In the genomic region with DNA sequence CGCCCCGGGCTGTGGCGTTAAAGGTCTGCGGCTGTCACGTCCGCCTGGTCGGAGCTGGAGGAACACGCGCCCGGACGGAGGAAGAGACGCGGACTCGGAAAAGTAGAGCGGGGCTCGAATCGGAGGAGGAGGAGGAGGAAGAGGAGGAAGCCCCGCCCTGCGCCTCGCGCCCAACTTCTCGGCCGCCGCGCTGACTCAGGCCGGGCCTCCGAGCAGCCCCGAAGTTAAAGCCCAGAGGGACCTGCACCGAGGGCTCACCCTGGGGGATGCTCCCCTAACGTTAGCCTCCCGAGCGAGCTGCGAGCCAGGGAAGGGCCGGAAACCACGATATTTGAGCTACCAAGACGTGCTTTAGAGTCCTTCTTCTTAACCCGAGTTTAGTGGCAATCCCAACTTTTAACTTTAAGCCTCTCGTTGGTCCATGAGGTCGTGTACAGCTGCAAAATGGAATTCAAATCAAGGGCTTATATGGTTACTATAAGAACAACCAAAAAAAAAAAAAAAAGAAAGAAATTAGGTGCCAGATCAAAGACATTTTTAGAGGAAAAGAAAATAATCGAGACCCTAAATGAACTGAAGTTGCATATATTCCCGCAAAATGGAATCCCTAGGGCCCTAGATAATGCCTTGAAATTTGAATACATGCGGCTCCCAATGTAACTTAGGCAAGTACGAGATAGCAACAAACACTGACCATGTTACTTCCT, we compare ENCODE assay signal across 8 mouse cellular contexts. TPM values are rescaled to one million over a fixed set of nuclear protein-coding genes. Genes with fewer than 3 reads are reported as not detected.
DNase-seq lines count a peak whose midpoint lies in the region; ATAC-seq and TF ChIP-seq lines count a peak whose summit lies in the region.

A gene (minus strand): TSS at position 121 of the 707 bp plus-strand sequence.

- peaks cover 59% of the 10 kb centered on the region for H3K27me3 ChIP-seq in E14TG2a.4 (ENCODE audit: insufficient read depth, low read length)
- no peaks in the 10 kb centered on the region for H3K27me3 ChIP-seq in forebrain, embryonic 16.5 days (replicated peaks; ENCODE audit: control insufficient read depth, insufficient read depth, low read length)

- WGBS in forebrain, embryonic 16.5 days = 3% methylated on average over 43 of the region's 43 CpGs

- peak within 1 kb of the TSS; percentile 97 for H3K9ac ChIP-seq in forebrain, embryonic 16.5 days (replicated peaks; ENCODE audit: low read depth, low read length)

- H3K27ac ChIP-seq in brown adipose tissue, adult 24 weeks (replicated peaks; ENCODE audit: low read depth, low read length) = peak within 1 kb of the TSS; percentile 92
- H3K27ac ChIP-seq in forebrain, embryonic 16.5 days (ENCODE audit: low read length) = peak within 1 kb of the TSS; percentile 97

- H3K4me1 ChIP-seq in E14TG2a.4 (replicated peaks; ENCODE audit: low read depth, low read length) = peaks cover 15% of the 10 kb centered on the region
- peaks cover 5% of the 10 kb centered on the region; the same call in 1 of the 2 replicates for H3K4me1 ChIP-seq in brown adipose tissue, adult 24 weeks (ENCODE audit: control insufficient read depth, insufficient read depth, insufficient read length, low read length)
- peaks cover 11% of the 10 kb centered on the region for H3K4me1 ChIP-seq in forebrain, embryonic 16.5 days (replicated peaks; ENCODE audit: control insufficient read depth, insufficient read depth, low read length)

- DNase-seq in heart, postnatal 25 days (ENCODE audit: low spot score) = peak; percentile 71
- DNase-seq in layer of hippocampus, adult 18-20 months (ENCODE audit: low spot score in 2 of 2) = peak; percentile 58 to 77
- peak; percentile 87 for DNase-seq in lung, adult 18-20 months
- peak; percentile 76 to 77 for DNase-seq in thymus, adult 18-20 months

- peak within 1 kb of the TSS; percentile 81 for H3K4me3 ChIP-seq in E14TG2a.4 (replicated peaks; ENCODE audit: low read length)
- peak within 1 kb of the TSS; percentile 88 for H3K4me3 ChIP-seq in brown adipose tissue, adult 24 weeks (ENCODE audit: insufficient read depth, low read depth, low read length)
- H3K4me3 ChIP-seq in forebrain, embryonic 16.5 days (replicated peaks; ENCODE audit: low read length) = peak within 1 kb of the TSS; percentile 86

- peak within 1 kb of the TSS; percentile 64 for H3K4me2 ChIP-seq in forebrain, embryonic 16.5 days (ENCODE audit: low read length)

- peak; percentile 58 for ATAC-seq in forebrain, embryonic 16.5 days
- peak; percentile 42 for ATAC-seq in neutrophil, adult 5-6 weeks (ENCODE audit: extremely low read depth, insufficient number of reproducible peaks, low FRiP score, poor library complexity, severe bottlenecking)

- no peak for TF ChIP-seq CTCF in E14TG2a.4 (conservative IDR thresholded peaks at IDR 0.05; ENCODE audit: low read length)

- H3K9me3 ChIP-seq in E14TG2a.4 (ENCODE audit: low read length) = no peaks in the 10 kb centered on the region
- no peaks in the 10 kb centered on the region for H3K9me3 ChIP-seq in forebrain, embryonic 16.5 days (ENCODE audit: control insufficient read depth, low read length)

- no peaks in the 10 kb centered on the region for H3K36me3 ChIP-seq in E14TG2a.4 (ENCODE audit: insufficient read depth, low read length)
- no peaks in the 10 kb centered on the region for H3K36me3 ChIP-seq in forebrain, embryonic 16.5 days (ENCODE audit: control insufficient read depth, insufficient read depth)

- intact Hi-C loops in heart, postnatal 25 days (cut with DNase I) = no loop called here

RNA-seq across cellular contexts. Expression of the gene that starts here (rescaled TPM):
- polyA plus RNA-seq in brown adipose tissue, adult 24 weeks (2012; ENCODE audit: insufficient read depth, insufficient read length, missing spikeins) = 34.3 and 36.3 TPM in 2 replicates
- polyA plus RNA-seq in forebrain, embryonic 16.5 days (2015; fragmentation: Nextera tagmentation; extraction: Ambion mirVana) = 28.8 and 32.5 TPM in 2 replicates
- 100 to 1,000 TPM; 188 to 190 TPM for total RNA-seq in heart, postnatal 25 days (2021)
- total RNA-seq in layer of hippocampus, adult 18-20 months (2021) = 100 to 1,000 TPM; 119 to 120 TPM
- total RNA-seq in neutrophil, adult 5-6 weeks (2017) = 62.5 and 75.9 TPM in 2 replicates

Comparison
In these comparisons a context has a peak if more than half of its experiments do, and no peak if none do; other contexts are left out.
1. Peak in every context shown above with its lines: DNase-seq, ATAC-seq, H3K4me3 ChIP-seq and H3K27ac ChIP-seq.